Mouse (Mus musculus): ENCODE data around the gene Ssr2. TPM values are rescaled to one million over a fixed set of nuclear protein-coding genes. Genes with fewer than 3 reads are reported as not detected.

Ssr2 gene
- total and polyA plus RNA-seq, 3 experiments, result 346 to 377 (median 364) TPM

DNA sequence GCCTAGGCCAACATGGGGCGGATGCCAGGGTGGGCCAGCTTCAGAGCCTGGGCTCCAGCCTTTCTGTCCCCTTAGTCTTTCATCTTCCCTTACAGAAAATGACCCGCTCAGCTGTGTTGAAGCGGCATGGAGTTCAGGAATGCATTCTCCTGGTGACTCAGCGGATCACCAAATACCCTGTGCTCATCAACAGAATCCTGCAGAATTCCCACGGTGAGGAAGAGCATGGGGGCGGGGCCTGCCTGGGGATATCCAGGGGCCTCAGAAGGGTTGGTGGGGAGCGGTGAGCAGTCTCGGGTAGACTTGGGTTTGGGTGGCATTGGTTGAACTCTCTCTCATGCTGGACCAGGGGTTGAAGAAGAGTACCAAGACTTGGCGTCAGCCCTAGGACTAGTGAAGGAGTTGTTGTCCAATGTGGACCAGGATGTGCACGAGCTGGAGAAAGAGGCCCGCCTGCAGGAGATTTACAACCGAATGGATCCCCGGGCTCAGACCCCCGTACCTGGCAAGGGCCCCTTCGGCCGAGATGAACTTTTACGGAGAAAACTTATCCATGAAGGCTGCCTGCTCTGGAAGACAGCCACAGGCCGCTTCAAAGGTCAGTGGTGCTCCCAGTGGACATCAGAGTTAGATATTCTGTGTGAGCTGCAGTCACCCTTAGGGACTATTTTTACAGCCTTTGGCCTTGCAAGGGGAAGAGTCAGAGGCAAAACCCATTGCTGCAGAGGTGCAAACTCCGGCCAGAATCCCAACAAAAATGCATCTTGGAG lies 60.0 kb downstream of the Ssr2 start:
- DNase-seq (ENCODE audit: extremely low read depth), result no peak
- Histone ChIP-seq H3K9me3 (replicated peaks; ENCODE audit: low read length) (peaks cover 7% of the 10 kb centered on the region), H3K9ac (ENCODE audit: insufficient read depth, low read depth) (no peak overlapping the region), H3K4me2 (ENCODE audit: insufficient read depth, low read depth, poor library complexity, severe bottlenecking) (no peak overlapping the region), H3K27ac (ENCODE audit: insufficient read depth, low read depth) (no peak overlapping the region), H3K79me2 (replicated peaks; ENCODE audit: control insufficient read depth, extremely low read depth, insufficient read depth, poor library complexity, severe bottlenecking) (no peaks in the 10 kb centered on the region; the same call in 1 of the 2 replicates), H3K27me3 (replicated peaks) (no peaks in the 10 kb centered on the region), H3K4me1 (ENCODE audit: control insufficient read depth in 1 of 2, insufficient read depth in 2 of 2) (peaks cover 0 to 5% of the 10 kb centered on the region in 2 experiments; a peak in 1 of 4 replicates), H3K36me3 (replicated peaks in 1 of 2; ENCODE audit: control insufficient read depth in 1 of 2, insufficient read depth in 1 of 2, low read length in 1 of 2) (peaks cover 87 to 90% of the 10 kb centered on the region in 2 experiments), H3K4me3 (replicated peaks in 1 of 3; ENCODE audit: low read depth in 2 of 3, low read length in 2 of 3, poor library complexity in 1 of 3) (no peak overlapping the region)
- TF ChIP-seq ZC3H11A (IDR thresholded peaks at IDR 0.05; ENCODE audit: low read depth, low read length) (no peak), ZNF384 (IDR thresholded peaks at IDR 0.05; ENCODE audit: low read depth, low read length) (no peak), TCF12 (IDR thresholded peaks at IDR 0.05; ENCODE audit: low read depth, low read length) (no peak), GABPA (IDR thresholded peaks at IDR 0.05; ENCODE audit: insufficient replicate concordance, low read depth, low read length) (no peak), PAX5 (IDR thresholded peaks at IDR 0.05; ENCODE audit: low read length) (no peak), NELFE (IDR thresholded peaks at IDR 0.05; ENCODE audit: low read depth, low read length) (no peak), MAZ (IDR thresholded peaks at IDR 0.05; ENCODE audit: low read depth, low read length) (no peak)
- dilution Hi-C loops (cut with MboI; ENCODE audit: extremely low pct_ligation_motif_present, extremely low pct_unique_long_range_greater_than_20kb, low sequenced_read_pairs) (no loop called here), in situ Hi-C loops (cut with MboI; ENCODE audit: low pct_ligation_motif_present, low pct_unique_long_range_greater_than_20kb, low sequenced_read_pairs) (no loop called here)

DNA sequence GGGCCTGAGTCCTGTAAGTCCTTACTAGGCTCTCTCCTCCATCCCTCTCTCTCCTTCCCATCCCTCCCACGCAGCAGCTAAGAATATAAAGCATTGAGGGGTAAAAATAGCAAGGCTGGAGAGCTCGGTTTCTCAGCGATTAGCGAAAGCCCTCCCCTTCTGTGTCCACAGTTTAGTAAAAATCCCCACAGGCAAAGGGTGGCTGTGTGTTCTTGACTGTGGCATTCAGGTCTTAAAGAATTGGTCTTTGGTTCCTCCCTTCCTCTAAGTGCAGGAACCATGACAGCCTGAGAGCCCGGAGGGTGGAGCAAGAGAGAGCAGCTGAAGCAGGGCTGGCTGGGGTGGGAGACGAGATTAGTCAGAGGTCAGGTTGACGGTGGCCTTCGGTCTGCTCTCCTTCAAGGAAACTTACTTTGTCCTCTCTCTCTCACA lies 60.9 kb downstream of the Ssr2 start:
- TF ChIP-seq IRF4 (IDR thresholded peaks at IDR 0.05; ENCODE audit: low read depth, low read length), result no peak
- no peak for TF ChIP-seq CTCF (conservative IDR thresholded peaks at IDR 0.05 in 1 of 2, IDR thresholded peaks at IDR 0.05 in 1 of 2; ENCODE audit: low read depth in 2 of 2, low read length in 2 of 2)
- no peak for TF ChIP-seq MXI1 (IDR thresholded peaks at IDR 0.05; ENCODE audit: low read depth, low read length)
- no peak for TF ChIP-seq ZNF384 (IDR thresholded peaks at IDR 0.05; ENCODE audit: low read depth, low read length)
- TF ChIP-seq GABPA (IDR thresholded peaks at IDR 0.05; ENCODE audit: insufficient replicate concordance, low read depth, low read length), result no peak
- no peak for TF ChIP-seq PAX5 (IDR thresholded peaks at IDR 0.05; ENCODE audit: low read length)
- no peak for TF ChIP-seq MEF2A (IDR thresholded peaks at IDR 0.05; ENCODE audit: borderline replicate concordance, low read depth, low read length)
- no peak for TF ChIP-seq KAT2A (IDR thresholded peaks at IDR 0.05; ENCODE audit: insufficient replicate concordance, low read length)
- TF ChIP-seq USF2 (conservative IDR thresholded peaks at IDR 0.05; ENCODE audit: low read depth, low read length), result no peak
- Histone ChIP-seq H3K4me2 (ENCODE audit: insufficient read depth, low read depth, poor library complexity, severe bottlenecking) (no peak overlapping the region), H3K4me3 (replicated peaks in 1 of 3; ENCODE audit: low read depth in 2 of 3, low read length in 2 of 3, poor library complexity in 1 of 3) (no peak overlapping the region), H3K36me3 (replicated peaks in 1 of 2; ENCODE audit: control insufficient read depth in 1 of 2, insufficient read depth in 1 of 2, low read length in 1 of 2) (peaks cover 82 to 88% of the 10 kb centered on the region in 2 experiments), H3K27ac (ENCODE audit: insufficient read depth, low read depth) (no peak overlapping the region), H3K79me2 (replicated peaks; ENCODE audit: control insufficient read depth, extremely low read depth, insufficient read depth, poor library complexity, severe bottlenecking) (no peaks in the 10 kb centered on the region; the same call in 1 of the 2 replicates), H3K9ac (ENCODE audit: insufficient read depth, low read depth) (no peak overlapping the region), H3K4me1 (ENCODE audit: control insufficient read depth in 1 of 2, insufficient read depth in 2 of 2) (peaks cover 0 to 4% of the 10 kb centered on the region in 2 experiments; a peak in 1 of 4 replicates), H3K9me3 (replicated peaks; ENCODE audit: low read length) (peaks cover 7% of the 10 kb centered on the region), H3K27me3 (replicated peaks) (no peaks in the 10 kb centered on the region)
- in situ Hi-C loops (cut with MboI; ENCODE audit: low pct_ligation_motif_present, low pct_unique_long_range_greater_than_20kb, low sequenced_read_pairs), result no loop called here
- dilution Hi-C loops (cut with MboI; ENCODE audit: extremely low pct_ligation_motif_present, extremely low pct_unique_long_range_greater_than_20kb, low sequenced_read_pairs), result no loop called here
- DNase-seq (ENCODE audit: extremely low read depth), result no peak

Data from CH12.LX (cell line).